Mouse (Mus musculus): ENCODE data around the gene Angptl6. TPM values are rescaled to one million over a fixed set of nuclear protein-coding genes. Genes with fewer than 3 reads are reported as not detected.

Angptl6 gene
- polyA plus RNA-seq, 1 experiment from 2014 or later, result 9.4 TPM

- Histone ChIP-seq H3K36me3 (ENCODE audit: control insufficient read depth, insufficient read depth, low read length) (peaks cover 50% of the 10 kb centered on the region), H3K4me1 (replicated peaks; ENCODE audit: control insufficient read depth, insufficient read depth, low read length) (peaks cover 16% of the 10 kb centered on the region), H3K9me3 (ENCODE audit: control insufficient read depth, low read length) (no peaks in the 10 kb centered on the region), H3K27me3 (replicated peaks; ENCODE audit: control insufficient read depth, insufficient read depth, low read length) (no peaks in the 10 kb centered on the region), H3K27ac (ENCODE audit: low read depth, low read length) (peak overlapping the region; percentile 95), H3K4me2 (peak overlapping the region; percentile 76), H3K4me3 (ENCODE audit: low read depth, low read length) (peak overlapping the region; percentile 67), H3K9ac (ENCODE audit: low read depth, low read length) (peak overlapping the region; percentile 93)
- WGBS, result 53% methylated on average over 29 of the region's 29 CpGs
- ATAC-seq (replicated peaks; ENCODE audit: low FRiP score) (peak; percentile 76), DNase-seq (ENCODE audit: low spot score) (no peak)
These were observed 9.9 kb upstream of the Angptl6 start for GRCm38 (mm10) chr9:20889185-20890141.

GRCm38 (mm10) chr9:20888386-20888765 is 8.8 kb upstream of the Angptl6 start:
- WGBS, result under 1% methylated on average over 30 of the region's 30 CpGs
- H3K4me3 ChIP-seq (ENCODE audit: low read depth, low read length), result peak overlapping the region; percentile 67
- ATAC-seq (replicated peaks; ENCODE audit: low FRiP score), result peak; percentile 6
- H3K4me2 ChIP-seq, result peak overlapping the region; percentile 76
- no peaks in the 10 kb centered on the region for H3K27me3 ChIP-seq (replicated peaks; ENCODE audit: control insufficient read depth, insufficient read depth, low read length)
- peak overlapping the region; percentile 93 for H3K9ac ChIP-seq (ENCODE audit: low read depth, low read length)
- H3K36me3 ChIP-seq (ENCODE audit: control insufficient read depth, insufficient read depth, low read length), result peaks cover 39% of the 10 kb centered on the region
- no peaks in the 10 kb centered on the region for H3K9me3 ChIP-seq (ENCODE audit: control insufficient read depth, low read length)
- no peak for DNase-seq (ENCODE audit: low spot score)
- peak overlapping the region; percentile 95 for H3K27ac ChIP-seq (ENCODE audit: low read depth, low read length)
- peaks cover 16% of the 10 kb centered on the region for H3K4me1 ChIP-seq (replicated peaks; ENCODE audit: control insufficient read depth, insufficient read depth, low read length)

- H3K27ac ChIP-seq (ENCODE audit: low read depth, low read length), result peak within 1 kb of the TSS; percentile 95
- H3K27me3 ChIP-seq (replicated peaks; ENCODE audit: control insufficient read depth, insufficient read depth, low read length), result no peaks in the 10 kb centered on the region
- H3K36me3 ChIP-seq (ENCODE audit: control insufficient read depth, insufficient read depth, low read length), result peaks cover 35% of the 10 kb centered on the region
- peak within 1 kb of the TSS; percentile 76 for H3K4me2 ChIP-seq
- H3K4me1 ChIP-seq (replicated peaks; ENCODE audit: control insufficient read depth, insufficient read depth, low read length), result peaks cover 16% of the 10 kb centered on the region
- H3K4me3 ChIP-seq (ENCODE audit: low read depth, low read length), result peak within 1 kb of the TSS; percentile 67
- ATAC-seq (replicated peaks; ENCODE audit: low FRiP score) (peak; percentile 90), DNase-seq (ENCODE audit: low spot score) (peak; percentile 90)
- WGBS, result under 1% methylated on average over 36 of the region's 43 CpGs
- peak within 1 kb of the TSS; percentile 93 for H3K9ac ChIP-seq (ENCODE audit: low read depth, low read length)
- H3K9me3 ChIP-seq (ENCODE audit: control insufficient read depth, low read length), result no peaks in the 10 kb centered on the region
These were observed 8.3 kb upstream of the Angptl6 start, which contains the start of gene Ppan for GRCm38 (mm10) chr9:20887704-20888385. Ppan (plus strand) TSS chr9:20888175.

- 87% methylated on average over 6 of the region's 6 CpGs for WGBS
- H3K27ac ChIP-seq (ENCODE audit: low read depth, low read length), result no peak overlapping the region
- no peak overlapping the region; the same call in 1 of the 2 replicates for H3K9ac ChIP-seq (ENCODE audit: low read depth, low read length)
- DNase-seq (ENCODE audit: low spot score) (no peak), ATAC-seq (replicated peaks; ENCODE audit: low FRiP score) (no peak)
- no peaks in the 10 kb centered on the region for H3K27me3 ChIP-seq (replicated peaks; ENCODE audit: control insufficient read depth, insufficient read depth, low read length)
- H3K9me3 ChIP-seq (ENCODE audit: control insufficient read depth, low read length), result no peaks in the 10 kb centered on the region
- H3K4me1 ChIP-seq (replicated peaks; ENCODE audit: control insufficient read depth, insufficient read depth, low read length), result peaks cover 16% of the 10 kb centered on the region
- H3K4me3 ChIP-seq (ENCODE audit: low read depth, low read length), result no peak overlapping the region
- H3K36me3 ChIP-seq (ENCODE audit: control insufficient read depth, insufficient read depth, low read length), result peaks cover 29% of the 10 kb centered on the region
- peak overlapping the region; percentile 76; the same call in 1 of the 2 replicates for H3K4me2 ChIP-seq
These were observed 7.7 kb upstream of the Angptl6 start for GRCm38 (mm10) chr9:20887191-20887590.

GRCm38 (mm10) chr9:20886563-20886962 is 7.0 kb upstream of the Angptl6 start:
- peaks cover 23% of the 10 kb centered on the region for H3K36me3 ChIP-seq (ENCODE audit: control insufficient read depth, insufficient read depth, low read length)
- H3K27ac ChIP-seq (ENCODE audit: low read depth, low read length), result no peak overlapping the region
- ATAC-seq (replicated peaks; ENCODE audit: low FRiP score) (no peak), DNase-seq (ENCODE audit: low spot score) (no peak)
- H3K4me1 ChIP-seq (replicated peaks; ENCODE audit: control insufficient read depth, insufficient read depth, low read length), result peaks cover 16% of the 10 kb centered on the region
- no peak overlapping the region for H3K4me3 ChIP-seq (ENCODE audit: low read depth, low read length)
- H3K4me2 ChIP-seq, result no peak overlapping the region
- no peaks in the 10 kb centered on the region for H3K9me3 ChIP-seq (ENCODE audit: control insufficient read depth, low read length)
- WGBS, result 93% methylated on average over 2 of the region's 2 CpGs
- H3K9ac ChIP-seq (ENCODE audit: low read depth, low read length), result no peak overlapping the region
- no peaks in the 10 kb centered on the region for H3K27me3 ChIP-seq (replicated peaks; ENCODE audit: control insufficient read depth, insufficient read depth, low read length)

GRCm38 (mm10) chr9:20878710-20879065 is 839 bp downstream of the Angptl6 start:
- Histone ChIP-seq H3K27me3 (replicated peaks; ENCODE audit: control insufficient read depth, insufficient read depth, low read length) (no peaks in the 10 kb centered on the region), H3K36me3 (ENCODE audit: control insufficient read depth, insufficient read depth, low read length) (no peaks in the 10 kb centered on the region), H3K4me1 (replicated peaks; ENCODE audit: control insufficient read depth, insufficient read depth, low read length) (peaks cover 16% of the 10 kb centered on the region), H3K4me3 (ENCODE audit: low read depth, low read length) (peak overlapping the region; percentile 49), H3K4me2 (peak overlapping the region; percentile 89), H3K9ac (ENCODE audit: low read depth, low read length) (peak overlapping the region; percentile 84), H3K27ac (ENCODE audit: low read depth, low read length) (peak overlapping the region; percentile 87), H3K9me3 (ENCODE audit: control insufficient read depth, low read length) (no peaks in the 10 kb centered on the region)
- DNase-seq (ENCODE audit: low spot score) (no peak), ATAC-seq (replicated peaks; ENCODE audit: low FRiP score) (peak; percentile 4; the same call in 1 of the 2 replicates)
- 20% methylated on average over 10 of the region's 10 CpGs for WGBS

- no peaks in the 10 kb centered on the region for H3K36me3 ChIP-seq (ENCODE audit: control insufficient read depth, insufficient read depth, low read length)
- peaks cover 16% of the 10 kb centered on the region for H3K4me1 ChIP-seq (replicated peaks; ENCODE audit: control insufficient read depth, insufficient read depth, low read length)
- H3K4me3 ChIP-seq (ENCODE audit: low read depth, low read length), result peak overlapping the region; percentile 49
- peak overlapping the region; percentile 87 for H3K27ac ChIP-seq (ENCODE audit: low read depth, low read length)
- WGBS, result under 1% methylated on average over 69 of the region's 69 CpGs
- peak; percentile 96 for ATAC-seq (replicated peaks; ENCODE audit: low FRiP score)
- H3K9me3 ChIP-seq (ENCODE audit: control insufficient read depth, low read length), result no peaks in the 10 kb centered on the region
- H3K9ac ChIP-seq (ENCODE audit: low read depth, low read length), result peak overlapping the region; percentile 84
- DNase-seq (ENCODE audit: low spot score), result peak; percentile 99
- H3K27me3 ChIP-seq (replicated peaks; ENCODE audit: control insufficient read depth, insufficient read depth, low read length), result no peaks in the 10 kb centered on the region
- peak overlapping the region; percentile 89 for H3K4me2 ChIP-seq
These were observed 1.4 kb downstream of the Angptl6 start for GRCm38 (mm10) chr9:20878041-20878709.

Data from liver, embryonic 11.5 days (tissue).